Mouse (Mus musculus) kidney, postnatal 36 days (tissue): ENCODE data around the gene Rbm8a.
"Not testable (repeated sequence)": the region's sequence is repeated elsewhere in the genome, so short reads cannot be mapped to it uniquely, and the experiment has no call there.

ENCODE experiments used
- DNase-seq, 2 experiments: peaks; one replicate each; pipeline ENCODE4 v3.0.0; 2021 to 2022; ENCODE audit warnings: mixed read lengths in 2 of 2

The Rbm8a gene

GRCm38 (mm10) chr3:96606007-96606406 is 23.7 kb upstream of the Rbm8a start:
- DNase-seq, result not testable (repeated sequence)

GRCm38 (mm10) chr3:96606618-96607017 is 23.1 kb upstream of the Rbm8a start:
- DNase-seq, result no peak

- DNase-seq, result no peak
Measured at GRCm38 (mm10) chr3:96617941-96618340, 11.8 kb upstream of the Rbm8a start.

- no peak for DNase-seq
Measured at GRCm38 (mm10) chr3:96623201-96623600, 6.5 kb upstream of the Rbm8a start.

GRCm38 (mm10) chr3:96632058-96632457 is 2.3 kb downstream of the Rbm8a start:
- no peak for DNase-seq

- no peak for DNase-seq
Measured at GRCm38 (mm10) chr3:96634015-96634414, 4.3 kb downstream of the Rbm8a start.

GRCm38 (mm10) chr3:96634928-96635879 is 5.5 kb downstream of the Rbm8a start, which contains the start of the genes Pex11b and Gm42957:
Pex11b (plus strand) TSS chr3:96635376.
Gm42957 (plus strand) TSS chr3:96635474.
- peak; percentile 90 to 95 for DNase-seq

GRCm38 (mm10) chr3:96635906-96636305 is 6.2 kb downstream of the Rbm8a start:
- no peak for DNase-seq

- DNase-seq, result peak in 1 of 2 experiments; percentile 19
Measured at GRCm38 (mm10) chr3:96636448-96636847, 6.7 kb downstream of the Rbm8a start.

GRCm38 (mm10) chr3:96639219-96639618 is 9.5 kb downstream of the Rbm8a start:
- peak; percentile 69 to 87 for DNase-seq

- DNase-seq, result peak; percentile 36 to 79
Measured at GRCm38 (mm10) chr3:96645018-96645649, 15.4 kb downstream of the Rbm8a start, which contains the start of gene Itga10. Itga10 (plus strand) TSS chr3:96645584.

GRCm38 (mm10) chr3:96647365-96647764 is 17.6 kb downstream of the Rbm8a start:
- no peak for DNase-seq

GRCm38 (mm10) chr3:96660901-96661300 is 31.2 kb downstream of the Rbm8a start:
- no peak for DNase-seq

GRCm38 (mm10) chr3:96662731-96663316 is 33.1 kb downstream of the Rbm8a start:
- DNase-seq, result no peak

GRCm38 (mm10) chr3:96663432-96664239 is 33.9 kb downstream of the Rbm8a start:
- DNase-seq, result peak; percentile 79 to 91

- DNase-seq, result not testable (repeated sequence)
Measured at GRCm38 (mm10) chr3:96665732-96666363, 36.1 kb downstream of the Rbm8a start.

- DNase-seq, result peak; percentile 46 to 56
Measured at GRCm38 (mm10) chr3:96666916-96667315, 37.2 kb downstream of the Rbm8a start.

- peak; percentile 30 to 60 for DNase-seq
Measured at GRCm38 (mm10) chr3:96667316-96667715, 37.6 kb downstream of the Rbm8a start.

GRCm38 (mm10) chr3:96668424-96669067 is 38.8 kb downstream of the Rbm8a start:
- no peak for DNase-seq

GRCm38 (mm10) chr3:96669727-96670468 is 40.2 kb downstream of the Rbm8a start, which contains the start of gene Ankrd35:
Ankrd35 (plus strand) TSS chr3:96670131.
- DNase-seq, result peak; percentile 87 to 88
